Mouse (Mus musculus) CH12.LX (cell line): ENCODE results near the gene Tollip. TPM values are rescaled to one million over a fixed set of nuclear protein-coding genes. Genes with fewer than 3 reads are reported as not detected.

Experiments
- DNase-seq: peaks from one replicate; pipeline ENCODE4 v3.0.0-alpha.2; 2013; ENCODE audit errors: extremely low read depth
- H3K27ac ChIP-seq: 2 replicates; pipeline ENCODE4 v1.5.1; 2012; ENCODE audit warnings: low read depth, mild to moderate bottlenecking, control low read depth, moderate library complexity; ENCODE audit not compliant: insufficient read depth
- H3K27me3 ChIP-seq: replicated peaks from 2 replicates; pipeline ENCODE3; 2012; ENCODE audit warnings: inconsistent platforms
- H3K36me3 ChIP-seq, 2 experiments: replicated peaks in 1 of 2; 2 replicates each; pipeline versions ENCODE3 to v1.6.1; 2012; ENCODE audit warnings: inconsistent platforms in 1 of 2, low read length in 1 of 2, mild to moderate bottlenecking in 1 of 2, mixed read lengths in 1 of 2, moderate library complexity in 1 of 2; ENCODE audit not compliant: control insufficient read depth in 1 of 2, insufficient read depth in 1 of 2
- H3K4me1 ChIP-seq, 2 experiments: 2 replicates each; pipeline ENCODE4 v1.6.1; 2012; ENCODE audit warnings: inconsistent platforms in 1 of 2, moderate library complexity in 1 of 2; ENCODE audit not compliant: insufficient read depth in 2 of 2, control insufficient read depth in 1 of 2
- H3K4me2 ChIP-seq: 2 replicates; pipeline ENCODE4 v1.6.1; 2012; ENCODE audit warnings: low read depth, mild to moderate bottlenecking, control low read depth; ENCODE audit not compliant: poor library complexity, insufficient read depth, severe bottlenecking
- H3K4me3 ChIP-seq, 3 experiments: fragments of 150-350 bp in 1 of 3; sonication (generic) in 1 of 3; replicated peaks in 1 of 3; 2 replicates each; pipeline versions ENCODE3 to v1.5.1; 2011 to 2012; ENCODE audit warnings: low read depth in 2 of 3, low read length in 2 of 3, mild to moderate bottlenecking in 2 of 3, moderate library complexity in 2 of 3, control low read depth in 1 of 3, improper control_type of control experiment in 1 of 3, inconsistent platforms in 1 of 3, mixed read lengths in 1 of 3; ENCODE audit not compliant: poor library complexity in 1 of 3
- H3K79me2 ChIP-seq: replicated peaks from 2 replicates; pipeline ENCODE4 v1.6.1; 2012; ENCODE audit warnings: mild to moderate bottlenecking, moderate library complexity; ENCODE audit not compliant: control insufficient read depth, poor library complexity, insufficient read depth, severe bottlenecking; ENCODE audit errors: extremely low read depth
- H3K9ac ChIP-seq: 2 replicates; pipeline ENCODE4 v1.6.1; 2012; ENCODE audit warnings: low read depth, mild to moderate bottlenecking, control low read depth, moderate library complexity; ENCODE audit not compliant: insufficient read depth
- H3K9me3 ChIP-seq: replicated peaks from 2 replicates; pipeline ENCODE3; 2012; ENCODE audit warnings: low read length, inconsistent platforms, mixed read lengths
- CHD1 ChIP-seq: IDR thresholded peaks from 2 replicates; pipeline ENCODE4 v1.6.1; 2012; ENCODE audit warnings: low read depth, low read length, improper control_type of control experiment, inconsistent platforms
- CHD2 ChIP-seq: IDR thresholded peaks from 2 replicates; pipeline ENCODE4 v1.6.1; 2011; ENCODE audit warnings: low read length, improper control_type of control experiment
- CTCF ChIP-seq, 2 experiments: IDR thresholded peaks in 1 of 2; conservative IDR thresholded peaks in 1 of 2; 2 replicates each; pipeline ENCODE4 v1.5.1; 2011 to 2012; ENCODE audit warnings: low read depth in 2 of 2, low read length in 2 of 2, improper control_type of control experiment in 1 of 2, inconsistent platforms in 1 of 2, mild to moderate bottlenecking in 1 of 2, moderate library complexity in 1 of 2
- E2F4 ChIP-seq: IDR thresholded peaks from 2 replicates; pipeline ENCODE4 v1.6.1; 2011; ENCODE audit warnings: low read depth, low read length, improper control_type of control experiment; ENCODE audit not compliant: insufficient replicate concordance
- EP300 ChIP-seq: IDR thresholded peaks from 2 replicates; pipeline ENCODE4 v1.6.1; 2011; ENCODE audit warnings: low read length, improper control_type of control experiment
- ETS1 ChIP-seq: conservative IDR thresholded peaks from 2 replicates; pipeline ENCODE4 v1.6.1; 2012; ENCODE audit warnings: low read depth, mild to moderate bottlenecking, inconsistent platforms, low read length, improper control_type of control experiment, moderate library complexity
- GABPA ChIP-seq: IDR thresholded peaks from 2 replicates; pipeline ENCODE4 v1.6.1; 2012; ENCODE audit warnings: low read depth, low read length, improper control_type of control experiment, inconsistent platforms; ENCODE audit not compliant: insufficient replicate concordance
- HCFC1 ChIP-seq: IDR thresholded peaks from 2 replicates; pipeline ENCODE4 v1.6.1; 2012; ENCODE audit warnings: low read depth, mild to moderate bottlenecking, inconsistent platforms, low read length, improper control_type of control experiment
- MAX ChIP-seq: IDR thresholded peaks from 2 replicates; pipeline ENCODE4 v1.6.1; 2011; ENCODE audit warnings: low read length, improper control_type of control experiment
- MEF2A ChIP-seq: IDR thresholded peaks from 2 replicates; pipeline ENCODE4 v1.6.1; 2014; ENCODE audit warnings: low read depth, mild to moderate bottlenecking, inconsistent platforms, low read length, improper control_type of control experiment, borderline replicate concordance
- MYC ChIP-seq: IDR thresholded peaks from 2 replicates; pipeline ENCODE4 v1.6.1; 2011; ENCODE audit warnings: low read depth, mild to moderate bottlenecking, improper control_type of control experiment, low read length
- NELFE ChIP-seq: IDR thresholded peaks from 2 replicates; pipeline ENCODE4 v1.6.1; 2011; ENCODE audit warnings: low read depth, low read length, improper control_type of control experiment
- NRF1 ChIP-seq: IDR thresholded peaks from 2 replicates; pipeline ENCODE4 v1.6.1; 2014; ENCODE audit warnings: low read depth, mild to moderate bottlenecking, inconsistent platforms, low read length, improper control_type of control experiment, moderate library complexity
- PAX5 ChIP-seq: IDR thresholded peaks from 2 replicates; pipeline ENCODE4 v1.6.1; 2012; ENCODE audit warnings: low read length, inconsistent platforms, mixed read lengths
- SIN3A ChIP-seq: IDR thresholded peaks from 2 replicates; pipeline ENCODE4 v1.6.1; 2012; ENCODE audit warnings: low read length, improper control_type of control experiment, inconsistent platforms
- TCF12 ChIP-seq: IDR thresholded peaks from 2 replicates; pipeline ENCODE4 v1.6.1; 2014; ENCODE audit warnings: low read depth, mild to moderate bottlenecking, inconsistent platforms, low read length, improper control_type of control experiment
- ZC3H11A ChIP-seq: IDR thresholded peaks from 2 replicates; pipeline ENCODE4 v1.6.1; 2012; ENCODE audit warnings: low read depth, mild to moderate bottlenecking, inconsistent platforms, low read length, improper control_type of control experiment
- ZKSCAN1 ChIP-seq: IDR thresholded peaks from 2 replicates; pipeline ENCODE4 v1.6.1; 2012; ENCODE audit warnings: low read depth, inconsistent platforms, low read length, improper control_type of control experiment, borderline replicate concordance
- ZNF384 ChIP-seq: IDR thresholded peaks from 2 replicates; pipeline ENCODE4 v1.6.1; 2012; ENCODE audit warnings: low read depth, low read length, improper control_type of control experiment, inconsistent platforms
- dilution Hi-C: fragments of 300-500 bp; cut with MboI; formaldehyde crosslinking; loops from 2 replicates; pipeline ENCODE4 v1.14.3; 2020; ENCODE audit warnings: low sequenced_read_pairs; ENCODE audit not compliant: extremely low pct_unique_long_range_greater_than_20kb, extremely low pct_ligation_motif_present
- in situ Hi-C: fragments of 300-500 bp; cut with MboI; formaldehyde crosslinking; loops from 3 replicates; pipeline ENCODE4 v1.14.3; 2019; ENCODE audit warnings: low sequenced_read_pairs, low pct_ligation_motif_present, low pct_unique_long_range_greater_than_20kb, mixed read lengths
- polyA plus RNA-seq: library from polyadenylated mRNA; unstranded; fragments of >175 nt; gene quantifications from 2 replicates; pipeline ENCODE4 v1.2.1, GENCODE M21; 2012; ENCODE audit warnings: low read depth; ENCODE audit not compliant: insufficient read length
- total RNA-seq, 2 experiments: library from RNA; depleted of rRNA; stranded (reverse); fragments of 300-350 nt in 1 of 2; fragments of >200 nt in 1 of 2; gene quantifications; 2 replicates each; pipeline ENCODE4 v1.2.3; 2012 to 2014

Gene Tollip
- 16.9 and 18.8 TPM in 2 replicates for total RNA-seq (2012; rRNA removed)
- total RNA-seq (2014; rRNA removed), result 22.3 and 22.8 TPM in 2 replicates
- polyA plus RNA-seq, result 24.4 and 29.6 TPM in 2 replicates

DNA sequence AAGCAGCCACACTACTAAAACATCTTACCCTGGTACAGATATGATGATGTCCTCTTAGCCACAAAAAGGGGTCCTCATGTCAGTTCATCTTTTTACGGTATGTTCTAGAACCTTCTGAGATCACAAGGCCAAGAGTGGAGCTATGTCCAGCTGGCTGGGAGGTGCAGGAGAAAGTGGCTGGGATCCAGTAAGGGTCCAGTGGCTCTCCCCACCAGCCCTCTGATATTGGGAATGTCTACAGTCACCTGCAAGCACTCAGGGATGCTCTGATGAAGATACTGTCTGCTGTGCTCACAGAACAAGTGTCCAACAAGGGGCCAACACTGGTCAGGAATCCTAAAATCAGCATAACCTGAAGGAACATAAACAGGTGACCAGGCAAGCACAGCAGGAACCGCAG lies at the start of gene Tollip:
Gene Tollip, minus strand, starts transcription at position 101 of the 400 bp plus-strand sequence.
- no peak within 1 kb of the TSS for H3K27ac ChIP-seq
- no peaks in the 10 kb centered on the region for H3K9me3 ChIP-seq
- DNase-seq, result no peak
- TF ChIP-seq ZNF384, result no peak
- no peak for TF ChIP-seq NRF1
- no peak for TF ChIP-seq HCFC1
- TF ChIP-seq MYC, result no peak
- no peak for TF ChIP-seq PAX5
- no peak for TF ChIP-seq ETS1
- TF ChIP-seq E2F4, result no peak
- TF ChIP-seq CHD1, result no peak
- TF ChIP-seq CHD2, result no peak
- TF ChIP-seq TCF12, result no peak
- no peak for TF ChIP-seq ZC3H11A
- H3K79me2 ChIP-seq, result no peaks in the 10 kb centered on the region
- in situ Hi-C loops, result loop anchor here (25.0 kb wide), 1 partner anchor 156 kb away; no protein-coding TSS in a partner anchor
- no peaks in the 10 kb centered on the region for H3K4me1 ChIP-seq
- dilution Hi-C loops, result no loop called here
- no peaks in the 10 kb centered on the region for H3K36me3 ChIP-seq
- no peak within 1 kb of the TSS for H3K4me2 ChIP-seq
- H3K4me3 ChIP-seq, result no peak within 1 kb of the TSS
- H3K27me3 ChIP-seq, result peaks cover 72% of the 10 kb centered on the region
- no peak within 1 kb of the TSS for H3K9ac ChIP-seq

DNA sequence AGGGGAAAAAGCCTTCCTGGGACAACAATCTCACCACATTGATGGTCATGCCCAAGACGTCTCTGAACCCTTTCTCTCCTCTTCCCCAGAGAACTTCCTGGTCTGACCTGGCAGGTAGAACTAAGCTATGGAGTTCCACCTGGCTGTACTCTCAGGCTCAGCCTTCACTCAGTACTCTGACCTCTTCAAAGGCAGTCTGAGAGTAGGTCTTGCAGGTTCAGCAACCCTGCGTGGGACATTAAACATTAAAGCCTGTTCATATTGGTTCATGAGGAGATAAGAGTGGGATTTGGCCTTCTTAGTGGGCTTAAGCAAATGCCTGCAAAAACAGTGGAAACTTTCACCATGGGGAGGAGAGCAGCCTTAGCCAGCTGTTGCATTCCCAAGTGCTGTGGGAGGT lies 48.0 kb upstream of the Tollip start:
- Histone ChIP-seq H3K36me3 (no peaks in the 10 kb centered on the region), H3K27me3 (peaks cover 99% of the 10 kb centered on the region), H3K9me3 (no peaks in the 10 kb centered on the region), H3K4me3 (no peak overlapping the region), H3K4me1 (no peaks in the 10 kb centered on the region), H3K4me2 (no peak overlapping the region), H3K79me2 (no peaks in the 10 kb centered on the region), H3K9ac (no peak overlapping the region), H3K27ac (no peak overlapping the region)
- TF ChIP-seq MAX (no peak), CTCF (conservative IDR thresholded peaks at IDR 0.05 in 1 of 2, IDR thresholded peaks at IDR 0.05 in 1 of 2; ENCODE audit: low read depth in 2 of 2, low read length in 2 of 2) (no peak), SIN3A (no peak), MEF2A (no peak), ZKSCAN1 (no peak), GABPA (no peak), NELFE (no peak), ZNF384 (no peak), TCF12 (no peak), EP300 (no peak)
- DNase-seq, result no peak
- in situ Hi-C loops, result no loop called here
- dilution Hi-C loops, result no loop called here
